Mouse (Mus musculus) testis, postnatal 10 days (tissue): ENCODE measurements around the gene Wwox.

Source experiments
- DNase-seq: peaks from one replicate; pipeline ENCODE4 v3.0.0; 2021; ENCODE audit warnings: low spot score

The Wwox gene

DNA sequence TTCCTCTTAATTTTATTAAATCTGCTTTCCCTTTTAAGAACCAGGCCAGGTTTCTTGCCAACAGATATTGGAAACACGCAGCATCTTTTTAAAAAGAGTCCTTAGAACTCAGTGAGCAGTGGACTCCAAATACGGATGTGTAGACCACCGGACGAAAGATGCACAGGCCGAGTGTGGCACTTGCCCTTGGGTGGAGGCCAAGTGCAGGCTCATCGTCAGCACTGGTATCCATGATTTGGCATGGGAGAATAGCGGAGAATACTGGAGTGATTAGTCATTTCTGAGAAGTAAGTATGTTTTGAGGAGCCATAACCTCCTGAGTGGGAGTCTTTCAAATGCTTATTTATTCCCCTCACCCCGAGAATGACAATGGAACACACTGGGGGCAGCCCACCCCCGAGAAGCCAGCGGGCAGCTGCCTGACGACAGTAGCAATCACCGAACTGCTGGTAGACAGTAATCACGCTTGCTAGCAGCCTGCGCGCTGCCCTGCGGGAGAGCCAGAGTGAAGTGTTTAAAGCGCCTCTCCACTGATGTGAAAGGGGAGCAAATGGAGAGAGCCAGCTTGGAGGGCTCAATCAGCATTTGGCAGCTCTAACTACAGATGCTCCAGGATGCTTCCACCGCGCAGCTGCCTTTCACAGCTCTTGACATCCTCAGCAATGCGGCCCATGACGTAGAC is 29.2 kb downstream of the Wwox start:
- no peak for DNase-seq

- no peak for DNase-seq
Observed at GRCm38 (mm10) chr8:114469208-114469590, 29.7 kb downstream of the Wwox start.

- no peak for DNase-seq
Observed at GRCm38 (mm10) chr8:114473546-114473945, 34.1 kb downstream of the Wwox start.

- no peak for DNase-seq
Observed at GRCm38 (mm10) chr8:114476919-114477318, 37.5 kb downstream of the Wwox start.

DNA sequence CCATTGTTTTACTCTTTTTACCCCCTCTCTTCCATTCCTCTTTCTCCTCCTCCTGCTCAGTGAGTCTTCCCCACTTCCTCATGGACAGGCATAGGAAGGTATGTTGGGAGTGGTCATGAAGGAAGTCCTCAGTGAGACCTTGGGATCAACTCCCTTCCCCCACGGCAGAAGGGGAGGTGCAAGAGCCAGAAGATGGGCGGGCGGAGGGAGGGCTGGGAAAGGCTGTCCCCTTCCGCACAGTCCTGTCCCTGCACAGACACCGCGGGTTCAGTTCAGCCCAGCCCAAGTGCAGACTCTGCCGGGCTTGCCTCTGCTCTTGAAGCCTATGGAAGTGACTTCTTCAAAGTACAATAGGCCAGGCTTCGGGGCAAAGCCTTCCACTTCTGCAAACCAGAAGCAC is 38.3 kb downstream of the Wwox start:
- no peak for DNase-seq

DNA sequence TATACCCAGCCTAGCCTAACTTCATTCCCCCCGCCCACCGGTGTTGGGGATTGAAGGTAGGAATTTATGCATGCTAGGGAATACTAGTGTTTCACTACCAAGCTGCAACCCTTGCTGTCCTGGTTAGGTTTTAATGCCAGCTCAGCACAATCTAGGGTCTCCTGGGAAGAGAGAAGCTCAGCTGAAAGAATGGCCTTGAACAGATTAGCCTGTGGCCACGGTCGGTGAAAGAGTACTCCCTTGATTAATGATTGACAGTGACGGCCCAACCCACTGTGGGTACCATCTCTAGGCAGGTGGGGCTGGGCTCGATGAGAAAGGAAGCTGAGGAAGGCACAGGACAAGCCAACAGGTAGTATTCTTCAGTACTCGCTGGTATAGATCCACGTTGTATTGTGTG is 40.3 kb downstream of the Wwox start:
- DNase-seq: no peak

DNA sequence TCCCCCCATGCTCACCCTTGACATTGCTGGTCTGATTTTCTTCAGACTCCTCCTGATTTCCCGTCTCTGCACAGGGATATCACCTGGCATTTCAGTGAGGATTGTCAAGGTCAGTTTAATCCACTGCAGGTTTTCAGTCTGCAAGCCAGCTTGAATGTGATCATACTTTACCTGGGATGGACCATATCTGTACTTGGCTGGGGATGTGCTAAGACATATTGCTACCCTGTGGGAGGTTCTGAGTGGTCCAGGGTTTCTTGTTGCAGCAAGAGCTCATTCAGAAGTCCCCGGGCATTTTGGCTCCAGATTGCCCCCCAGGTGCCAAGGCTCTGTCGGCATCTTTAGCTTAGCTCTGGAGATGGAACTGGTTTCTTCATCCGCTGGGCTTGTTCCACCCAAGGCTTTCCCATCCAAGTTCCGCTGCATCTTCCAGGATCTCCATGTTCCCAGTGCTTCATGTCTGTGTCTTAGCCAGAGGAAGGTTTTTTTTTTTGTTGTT is 52.3 kb downstream of the Wwox start:
- no peak for DNase-seq

GRCm38 (mm10) chr8:114499448-114500144 is 60.1 kb downstream of the Wwox start:
- no peak for DNase-seq

GRCm38 (mm10) chr8:114501906-114502305 is 62.5 kb downstream of the Wwox start:
- no peak for DNase-seq

GRCm38 (mm10) chr8:114503196-114503595 is 63.7 kb downstream of the Wwox start:
- no peak for DNase-seq

GRCm38 (mm10) chr8:114504889-114505288 is 65.4 kb downstream of the Wwox start:
- no peak for DNase-seq

DNA sequence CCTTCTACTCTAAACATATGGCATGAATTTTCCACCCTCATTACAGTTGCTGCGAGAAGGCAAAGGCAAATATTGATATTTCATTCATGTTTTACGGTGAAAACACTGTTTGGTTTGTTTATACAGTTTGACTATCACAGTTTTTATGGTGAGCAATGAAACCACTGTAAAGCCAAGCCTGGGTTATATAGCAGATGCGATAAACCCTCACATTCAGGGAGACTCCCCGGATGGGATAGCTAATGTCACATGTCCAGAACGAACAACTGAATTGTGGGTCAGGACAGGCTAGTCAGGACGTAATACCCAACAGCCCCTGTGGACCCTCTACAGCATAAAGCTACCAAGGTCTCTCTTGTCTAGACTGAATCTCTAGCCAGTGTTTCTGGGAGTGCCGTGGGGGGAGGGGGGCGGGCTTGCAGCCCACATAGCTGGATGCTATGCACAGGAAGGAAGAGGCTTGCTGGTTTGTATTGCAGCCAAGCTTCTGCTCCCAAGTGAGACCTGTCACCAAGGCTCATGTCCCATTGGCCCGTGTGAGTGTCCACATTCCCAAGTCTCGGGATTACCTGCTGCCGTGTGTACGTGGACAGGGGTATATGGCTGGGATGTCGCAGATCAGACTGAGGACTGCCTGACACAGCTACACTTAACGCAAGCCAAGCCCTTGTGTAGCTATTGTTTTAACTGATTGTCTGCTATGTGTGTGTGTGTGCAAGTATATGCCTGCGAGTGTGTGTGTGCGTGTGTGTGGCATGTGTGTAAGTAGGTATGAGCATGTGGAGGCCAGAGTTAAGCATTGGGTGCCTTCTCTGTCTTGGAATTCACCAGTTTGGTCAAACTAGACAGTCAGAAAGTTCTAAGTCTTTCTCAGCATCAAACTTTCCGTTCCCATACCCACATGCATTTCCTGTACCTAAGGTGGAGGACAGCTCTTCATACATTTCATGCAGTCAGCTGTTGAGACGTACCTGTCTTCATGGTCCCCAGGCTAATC is 66.2 kb downstream of the Wwox start:
- DNase-seq: no peak

DNA sequence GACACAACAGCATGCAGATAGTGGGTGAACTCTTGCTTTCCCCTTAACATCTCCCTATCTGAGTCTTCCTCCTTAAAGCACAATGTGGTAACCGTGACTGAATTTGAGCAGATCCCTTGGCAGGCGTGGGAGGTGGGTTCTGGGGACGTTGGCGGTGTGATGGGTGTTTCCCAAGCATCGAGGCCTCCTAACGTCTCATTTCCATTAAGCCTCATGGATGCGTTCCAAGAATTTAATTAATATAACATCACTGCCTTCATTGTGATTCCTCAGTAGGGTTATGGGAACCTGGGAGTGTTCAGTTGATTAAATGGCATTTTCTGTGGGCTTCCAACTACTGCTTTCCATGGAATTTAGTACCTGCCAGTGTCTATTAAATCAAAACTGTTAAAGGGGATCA is 67.9 kb downstream of the Wwox start:
- no peak for DNase-seq

- DNase-seq: no peak
Observed at GRCm38 (mm10) chr8:114510226-114510625, 70.8 kb downstream of the Wwox start.

GRCm38 (mm10) chr8:114512075-114512935 is 72.8 kb downstream of the Wwox start:
- no peak for DNase-seq

GRCm38 (mm10) chr8:114514692-114515091 is 75.2 kb downstream of the Wwox start:
- no peak for DNase-seq

DNA sequence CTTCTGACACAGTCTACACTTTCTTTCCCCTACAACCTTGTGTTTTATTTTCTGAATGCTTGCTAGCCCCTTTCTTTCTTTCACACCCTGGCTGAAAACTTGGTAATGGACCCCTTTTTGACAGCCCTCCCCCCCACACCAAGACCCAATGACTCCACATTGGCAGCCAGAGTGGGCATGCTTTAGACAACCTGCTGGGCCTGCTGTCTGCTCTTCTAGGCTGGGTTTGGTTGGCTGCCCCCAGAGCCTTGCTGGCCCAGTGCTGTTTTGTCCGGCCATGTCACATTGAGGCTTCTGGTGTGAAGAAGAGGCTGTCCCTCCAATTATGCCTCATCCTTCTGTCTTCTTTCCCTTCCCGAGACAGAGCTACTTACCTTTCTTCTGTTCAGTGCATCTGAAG is 83.6 kb downstream of the Wwox start:
- no peak for DNase-seq

GRCm38 (mm10) chr8:114526626-114527267 is 87.3 kb downstream of the Wwox start:
- no peak for DNase-seq

DNA sequence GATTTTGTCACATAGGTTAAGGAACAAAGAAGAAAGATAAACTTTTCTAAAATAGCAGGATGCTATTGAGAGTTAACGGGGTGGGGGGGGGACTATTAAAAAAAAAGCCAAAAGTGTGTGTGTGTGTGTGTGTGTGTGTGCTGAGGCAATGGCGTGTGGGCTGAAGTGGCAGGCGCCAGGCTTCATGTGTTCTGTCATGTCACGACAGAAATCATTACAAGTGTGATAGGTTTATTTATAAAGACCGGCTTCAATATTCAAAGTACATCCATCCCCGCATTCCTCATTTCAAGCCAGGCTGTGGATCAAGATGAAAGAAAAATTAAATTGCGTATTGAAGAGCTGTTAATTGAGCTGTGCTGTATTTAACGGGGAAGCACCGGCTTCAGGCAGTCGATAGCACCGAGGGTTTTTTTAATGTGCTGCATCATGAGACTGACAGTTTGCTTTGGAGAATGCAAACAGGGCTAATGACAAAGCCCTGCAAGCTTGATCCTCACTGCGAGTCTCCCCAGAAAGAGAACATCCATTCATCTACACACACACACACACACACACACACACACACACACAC is 88.3 kb downstream of the Wwox start:
- DNase-seq: no peak

- DNase-seq: no peak
Observed at GRCm38 (mm10) chr8:114529581-114529980, 90.1 kb downstream of the Wwox start.

DNA sequence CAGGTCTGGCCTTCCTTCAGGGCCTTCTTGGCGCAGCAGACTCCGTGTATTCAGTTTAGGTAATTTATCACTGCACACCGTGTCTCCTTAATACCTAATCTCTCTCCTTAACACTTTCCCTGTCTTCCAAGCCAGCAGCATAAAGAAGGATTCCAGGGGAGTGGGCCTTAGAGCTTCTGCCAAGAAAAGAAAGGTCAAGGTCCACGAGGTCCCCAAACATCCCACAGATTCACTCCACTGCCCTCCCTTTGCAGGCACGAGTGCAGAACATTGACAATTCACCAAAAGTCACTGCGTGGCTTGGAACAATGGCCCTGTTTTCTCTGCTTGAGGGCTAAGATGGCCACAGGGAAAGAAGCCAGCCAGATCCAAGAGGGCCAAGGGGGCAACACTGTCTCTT is 96.7 kb downstream of the Wwox start:
- DNase-seq: no peak
